Mouse (Mus musculus): ENCODE measurements around the gene Rapgef4.
"Not testable (repeated sequence)": the region's sequence is repeated elsewhere in the genome, so short reads cannot be mapped to it uniquely, and the experiment has no call there.

Gene Rapgef4

DNA sequence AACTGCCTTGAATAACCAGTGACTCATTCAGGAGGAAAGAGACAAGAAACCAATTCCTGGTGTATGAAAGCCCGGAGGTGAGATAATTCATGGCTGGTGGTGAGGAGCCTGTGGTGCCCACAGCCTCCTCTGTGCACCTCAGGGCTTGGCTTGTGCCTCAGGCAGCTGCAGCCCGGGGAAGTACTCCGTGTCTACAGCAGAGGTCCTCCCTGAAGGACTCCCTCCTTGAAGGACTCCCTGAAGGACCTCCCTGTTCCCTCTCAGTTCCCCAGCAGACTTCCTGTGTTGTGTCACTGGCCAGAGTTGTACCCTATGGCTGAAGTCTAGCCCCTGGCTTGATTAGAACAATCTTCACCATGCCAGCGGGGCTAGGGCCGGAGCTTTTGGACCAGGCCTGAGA, 50.7 kb downstream of the Rapgef4 start:
- no peak for DNase-seq

DNA sequence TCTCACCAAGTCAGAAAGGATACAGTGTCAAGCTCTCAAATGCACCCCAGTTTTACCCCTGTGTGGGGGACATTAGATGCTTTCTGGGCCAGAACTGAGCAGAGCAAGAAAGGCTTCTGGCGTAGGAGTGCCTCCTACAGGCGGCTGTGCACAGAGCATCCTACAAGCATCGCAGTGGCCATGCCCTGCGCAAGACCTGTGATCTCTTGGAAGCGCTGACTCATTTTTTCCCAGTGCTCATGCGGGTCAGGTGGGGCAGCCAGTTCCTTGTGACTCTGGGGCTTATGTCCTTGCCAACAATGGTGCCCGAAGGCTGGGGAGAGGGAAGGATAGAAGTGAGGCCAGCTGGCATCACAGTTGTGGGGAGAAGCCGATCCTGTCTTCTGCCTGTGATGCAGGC, 54.6 kb downstream of the Rapgef4 start:
- DNase-seq: peak; percentile 52

GRCm38 (mm10) chr2:72037357-72037756, 56.3 kb downstream of the Rapgef4 start:
- no peak for DNase-seq

GRCm38 (mm10) chr2:72038235-72038634, 57.2 kb downstream of the Rapgef4 start:
- peak; percentile 90 for DNase-seq

DNA sequence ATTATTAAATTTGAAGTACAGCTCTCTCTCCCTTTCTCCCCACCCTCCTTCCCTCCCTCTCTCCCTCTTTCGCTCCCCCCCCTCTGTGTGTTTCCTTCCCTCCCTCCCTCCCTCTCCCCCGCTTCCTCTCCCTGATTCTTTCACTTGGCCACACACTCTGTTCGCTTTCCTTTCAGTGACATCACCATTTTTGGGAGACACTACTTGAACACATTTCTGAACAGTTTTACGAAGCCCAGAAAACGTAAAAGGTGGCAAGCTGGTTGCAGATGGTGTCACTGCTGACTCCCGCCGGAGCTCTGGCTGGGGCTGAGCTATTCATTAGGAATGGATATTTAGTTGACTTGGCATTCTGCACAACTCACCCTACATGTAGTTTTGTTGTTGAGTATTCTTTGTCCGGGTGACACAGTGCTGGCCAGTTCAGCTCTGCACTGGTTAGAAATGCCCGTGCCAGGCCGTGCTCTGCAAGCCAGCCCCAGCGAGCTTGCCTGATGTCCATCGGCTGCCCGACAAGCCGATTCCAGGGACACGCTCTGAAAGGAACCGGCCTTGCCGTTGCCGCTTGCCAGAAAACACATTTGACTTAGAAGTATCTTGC, 57.7 kb downstream of the Rapgef4 start:
- peak; percentile 61 for DNase-seq

- DNase-seq: no peak
Observed at GRCm38 (mm10) chr2:72039522-72040045, 58.5 kb downstream of the Rapgef4 start.

GRCm38 (mm10) chr2:72041087-72041486, 60.0 kb downstream of the Rapgef4 start:
- DNase-seq: no peak

DNA sequence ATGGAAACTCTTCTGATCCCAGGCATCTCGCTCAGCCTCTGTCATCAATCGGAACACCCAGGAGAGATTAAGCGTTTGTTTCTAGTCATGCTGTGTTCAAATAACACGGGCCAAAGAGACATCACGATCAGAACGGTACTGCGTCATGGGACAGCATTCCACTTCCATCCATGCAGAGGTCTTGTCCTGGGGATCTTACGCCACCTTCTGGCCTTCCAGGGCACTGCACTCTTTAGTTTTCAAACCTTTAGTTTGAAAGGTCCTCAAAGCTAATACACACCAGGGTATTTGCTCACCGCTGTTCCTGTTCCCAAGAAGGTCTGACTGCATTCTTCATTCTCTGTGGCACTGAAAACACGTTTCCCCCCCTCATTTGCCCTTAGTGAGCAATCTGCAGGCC, 61.1 kb downstream of the Rapgef4 start:
- DNase-seq: no peak

GRCm38 (mm10) chr2:72044191-72044590, 63.2 kb downstream of the Rapgef4 start:
- peak; percentile 43 for DNase-seq

GRCm38 (mm10) chr2:72045024-72045423, 64.0 kb downstream of the Rapgef4 start:
- DNase-seq: no peak

DNA sequence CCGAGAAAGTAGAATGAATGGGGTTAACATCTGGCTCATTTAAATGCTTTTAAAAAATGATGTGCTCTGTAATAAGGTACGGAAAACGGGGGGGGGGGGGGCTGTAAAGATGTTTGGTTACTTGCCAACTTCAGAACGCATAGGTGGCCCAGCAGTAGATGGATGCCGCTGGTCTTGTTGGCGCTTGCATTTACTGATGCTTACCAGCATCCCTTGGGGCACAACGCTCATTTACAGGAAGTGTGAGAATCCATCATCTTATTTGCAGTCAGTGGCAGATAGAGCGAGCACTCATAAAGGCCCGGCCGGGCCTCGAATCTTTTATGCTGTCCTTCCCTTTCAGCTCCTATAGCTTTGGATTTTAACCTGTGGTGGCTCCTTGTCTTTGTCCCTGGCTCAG, 64.6 kb downstream of the Rapgef4 start:
- DNase-seq: no peak

DNA sequence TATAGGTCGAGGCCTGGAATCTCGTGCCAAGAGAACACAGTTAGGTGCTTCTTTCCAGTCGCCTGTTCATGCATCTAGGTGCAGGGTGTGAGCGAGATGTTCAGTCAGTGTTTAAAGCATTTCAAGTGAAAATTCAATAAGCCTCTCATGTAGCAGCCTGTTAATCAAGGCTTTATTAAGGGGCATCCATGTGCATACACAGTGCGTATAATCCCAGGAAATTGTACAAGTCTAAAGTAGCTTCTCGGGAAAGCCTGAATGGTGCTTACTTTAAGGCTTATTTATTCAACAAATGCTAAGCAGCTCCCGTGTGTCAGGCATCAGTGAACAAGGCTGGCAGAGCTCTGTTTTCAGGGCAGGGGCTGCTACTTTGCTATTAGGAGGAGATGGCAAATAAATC, 69.4 kb downstream of the Rapgef4 start:
- DNase-seq: no peak

DNA sequence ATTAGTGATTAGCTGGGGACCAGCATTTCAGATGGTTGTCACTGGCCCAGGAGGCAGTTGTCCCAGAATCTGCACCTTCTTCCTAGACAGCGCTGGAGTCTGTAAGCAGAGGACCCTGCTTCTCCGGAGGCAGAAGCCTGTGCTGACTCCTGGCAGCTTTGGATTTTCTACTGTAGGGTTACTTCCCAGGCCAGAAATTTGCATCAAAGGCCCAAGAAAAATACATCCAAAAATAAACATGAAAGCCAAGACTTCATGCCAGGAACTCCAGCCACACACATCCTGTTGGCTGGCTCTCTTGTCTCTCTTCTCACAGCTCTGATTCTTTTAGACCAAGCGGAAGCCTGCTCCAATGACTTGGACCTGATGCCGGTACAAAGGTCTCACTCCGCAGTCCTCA, 73.2 kb downstream of the Rapgef4 start:
- DNase-seq: peak; percentile 58

DNA sequence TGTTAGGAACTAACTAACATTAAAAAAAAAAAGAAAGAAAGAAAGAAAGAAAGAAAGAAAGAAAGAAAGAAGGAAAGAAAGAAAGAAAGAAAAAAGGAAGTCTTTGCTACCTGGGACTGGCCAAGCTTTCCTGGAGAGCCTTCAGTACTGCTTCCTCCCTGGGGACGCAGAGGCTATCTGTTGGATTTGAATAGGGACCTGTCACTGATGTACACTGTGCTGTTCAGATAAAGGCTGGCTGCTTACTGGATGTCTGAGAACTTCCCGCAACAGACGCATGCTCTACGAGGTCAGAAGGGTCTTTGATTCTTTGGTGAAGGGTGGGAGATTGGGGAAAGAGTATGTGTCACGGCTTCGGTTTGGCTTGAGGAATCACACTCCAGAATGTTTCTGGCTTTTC, 73.7 kb downstream of the Rapgef4 start:
- peak; percentile 50 for DNase-seq

GRCm38 (mm10) chr2:72055476-72055875, 74.4 kb downstream of the Rapgef4 start:
- DNase-seq: peak; percentile 32

GRCm38 (mm10) chr2:72056081-72056874, 75.2 kb downstream of the Rapgef4 start:
- peak; percentile 50 for DNase-seq

DNA sequence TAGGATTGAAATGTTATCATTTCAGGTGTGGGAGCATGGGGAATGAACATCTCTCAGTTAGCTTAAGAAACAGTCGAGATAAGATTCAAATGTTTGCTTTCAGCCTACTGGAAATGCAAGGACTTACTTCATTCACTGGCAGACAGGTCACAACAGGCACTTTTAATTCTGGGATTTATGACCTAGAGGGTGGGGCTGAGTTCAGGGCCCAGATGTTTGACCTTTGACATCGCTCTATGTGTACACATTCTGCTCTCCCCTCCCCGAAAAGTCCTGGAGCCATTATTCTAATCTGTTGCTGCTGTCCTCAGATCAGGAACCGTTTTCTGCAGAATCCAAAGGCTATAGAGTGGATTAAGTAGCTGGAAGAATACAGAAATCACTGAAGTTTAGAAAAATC, 81.9 kb downstream of the Rapgef4 start:
- no peak for DNase-seq

DNA sequence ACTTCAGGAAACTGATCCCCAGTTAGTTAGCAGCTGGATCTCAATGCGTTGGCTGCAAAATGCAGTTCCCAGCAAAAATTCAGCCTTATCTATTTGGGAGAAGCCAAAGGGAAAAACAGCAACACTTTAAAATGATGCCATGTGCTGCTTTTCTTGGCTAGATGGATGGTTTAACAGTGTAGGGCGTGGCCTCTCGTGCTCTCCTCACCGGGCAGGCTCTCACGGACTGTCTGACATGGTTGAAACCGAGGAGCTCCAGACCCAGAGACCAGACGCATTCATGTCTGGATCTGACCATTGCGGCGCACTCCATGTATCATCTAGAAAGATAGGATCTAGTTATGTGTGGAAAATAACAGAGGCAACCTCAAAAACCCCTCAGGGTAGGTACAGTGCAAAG, 87.5 kb downstream of the Rapgef4 start:
- DNase-seq: no peak

DNA sequence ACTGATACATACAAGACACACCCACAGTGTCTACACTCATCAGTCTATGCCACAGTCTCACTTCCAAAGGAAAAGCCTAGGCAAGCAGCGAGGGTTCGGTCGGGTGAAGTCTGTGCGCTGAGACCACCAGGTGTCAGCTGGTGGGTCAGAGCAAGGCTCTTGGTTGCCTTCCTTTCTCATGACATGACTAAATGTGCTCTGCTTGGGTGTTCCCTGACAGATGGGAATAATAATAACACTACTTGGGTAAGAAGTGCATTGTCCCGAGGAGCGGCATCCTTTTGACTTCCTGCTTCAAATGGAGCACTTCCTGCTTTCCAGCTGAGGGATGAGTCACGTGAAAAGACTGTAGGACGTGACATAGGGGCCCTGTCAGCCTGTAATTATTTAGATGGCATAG, 89.0 kb downstream of the Rapgef4 start:
- DNase-seq: peak; percentile 46

DNA sequence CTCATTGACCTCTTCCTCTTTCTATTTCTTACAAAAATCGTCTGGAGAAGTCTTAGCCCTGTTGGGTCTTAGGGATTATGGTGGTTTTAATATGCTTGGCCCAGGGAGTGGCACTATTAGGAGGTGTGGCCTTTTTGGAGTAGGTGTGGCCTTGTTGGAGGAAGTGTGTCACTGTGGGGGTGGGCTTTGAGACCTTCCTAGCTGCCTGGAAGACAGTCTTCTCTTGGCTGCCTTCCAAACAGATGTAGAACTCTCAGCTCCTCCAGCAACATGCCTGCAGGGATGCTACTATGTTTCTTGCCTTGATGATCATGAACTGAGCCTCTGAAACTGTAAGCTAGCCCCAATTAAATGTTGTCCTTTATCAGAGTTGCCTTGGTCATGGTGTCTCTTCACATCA, 92.1 kb downstream of the Rapgef4 start:
- DNase-seq: not testable (repeated sequence)

DNA sequence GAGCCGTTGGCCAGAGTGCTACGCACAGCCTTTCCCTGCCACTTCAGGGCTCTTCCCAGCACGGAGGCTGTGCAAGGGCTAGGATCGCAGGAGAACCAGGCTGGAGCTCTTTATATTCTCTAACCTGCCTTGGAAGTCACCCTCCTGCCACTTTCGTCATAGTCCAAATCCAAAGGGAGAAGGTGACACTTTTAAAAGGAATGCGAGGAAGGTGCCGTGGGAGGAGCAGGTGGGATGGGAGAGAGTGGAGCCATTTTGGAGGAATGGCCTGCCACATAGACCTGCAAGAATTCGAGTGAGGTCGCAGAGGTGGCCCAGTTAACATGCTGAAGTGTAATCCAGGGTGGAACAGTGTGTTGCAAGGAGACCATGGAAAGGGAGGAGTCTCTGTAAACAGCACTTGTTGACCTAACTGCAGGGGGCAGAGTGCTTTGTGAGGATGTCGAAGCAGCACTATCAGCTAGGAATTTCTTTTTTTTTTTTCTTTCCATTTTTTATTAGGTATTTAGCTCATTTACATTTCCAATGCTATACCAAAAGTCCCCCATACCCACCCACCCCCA, 94.0 kb downstream of the Rapgef4 start:
- no peak for DNase-seq

- no peak for DNase-seq
Observed at GRCm38 (mm10) chr2:72077490-72078139, 96.6 kb downstream of the Rapgef4 start.

DNA sequence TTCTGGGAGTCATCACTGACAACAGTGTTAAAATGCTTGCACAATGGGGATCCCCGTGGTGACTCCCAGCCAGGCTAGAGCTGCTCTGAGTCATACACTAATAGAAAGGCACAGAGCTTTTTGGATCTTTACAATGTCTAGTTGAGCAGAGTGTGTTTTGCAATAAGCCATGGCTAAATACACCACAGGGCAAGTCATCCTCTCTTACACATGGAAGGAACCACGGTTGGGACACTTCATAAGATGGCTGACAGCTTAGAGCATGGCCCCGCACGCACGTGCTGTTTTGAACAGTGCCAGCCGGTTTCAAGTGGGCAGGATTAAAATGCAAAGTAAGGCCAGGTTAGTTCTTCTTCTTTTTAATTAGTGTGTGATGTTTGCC, 97.1 kb downstream of the Rapgef4 start:
- no peak for DNase-seq

GRCm38 (mm10) chr2:72079110-72079509, 98.1 kb downstream of the Rapgef4 start:
- DNase-seq: no peak
